18 mouse cellular contexts compared by ENCODE assay signal in the genomic region with DNA sequence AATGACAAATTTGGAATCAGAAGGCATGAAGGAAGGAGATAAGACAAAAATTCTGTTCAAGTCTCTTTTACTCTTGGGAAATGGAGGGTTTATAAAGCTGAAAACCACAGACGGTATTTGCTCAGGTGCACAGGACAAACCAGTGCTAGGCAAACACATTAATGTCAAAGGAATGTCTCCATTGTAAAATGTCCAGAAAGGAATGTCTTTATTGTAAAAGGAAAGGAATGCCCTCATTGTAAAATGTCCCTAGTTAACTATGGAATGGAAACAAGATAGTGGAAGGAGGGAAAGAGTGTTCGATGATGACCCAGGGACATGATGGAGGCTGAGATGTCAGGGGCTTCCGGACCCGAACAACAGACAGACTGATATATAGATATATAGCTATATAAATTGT.
"Had no signal": no experiment of that assay in that cellular context is flagged by ENCODE, and none has a peak within 500 bp of the region (broad histone marks: within the 10 kb centered on the region; RNA-seq: fewer than 3 reads in every experiment).

No protein-coding gene starts in this region.

- H3K36me3 ChIP-seq: liver, embryonic 12.5 days; midbrain, embryonic 10.5 days; midbrain, embryonic 12.5 days; neural tube, embryonic 13.5 days; neural tube, embryonic 15.5 days had no signal

- DNase-seq: lung, adult 2 months; lung, postnatal 14 days; lung, postnatal 36 days; midbrain, embryonic 14.5 days; right cerebral cortex, postnatal 14 days; right cerebral cortex, postnatal 4 days; spleen, adult 18-20 months; thymus, adult 18-20 months; thymus, postnatal 14 days; thymus, postnatal 36 days had no signal

- H3K27me3 ChIP-seq: liver, embryonic 12.5 days; midbrain, embryonic 12.5 days; neural tube, embryonic 13.5 days; neural tube, embryonic 15.5 days had no signal

- ATAC-seq: liver, embryonic 12.5 days; midbrain, embryonic 16.5 days had no signal

- H3K27ac ChIP-seq: liver, embryonic 12.5 days; liver, embryonic 14.5 days; midbrain, embryonic 10.5 days; midbrain, embryonic 12.5 days; neural tube, embryonic 13.5 days; neural tube, embryonic 15.5 days had no signal

- H3K4me3 ChIP-seq: liver, embryonic 12.5 days; midbrain, embryonic 10.5 days; midbrain, embryonic 12.5 days; myocyte; neural tube, embryonic 13.5 days; neural tube, embryonic 15.5 days had no signal

- H3K9me3 ChIP-seq: liver, embryonic 12.5 days; midbrain, embryonic 10.5 days; midbrain, embryonic 12.5 days; neural tube, embryonic 13.5 days; neural tube, embryonic 15.5 days had no signal

- H3K9ac ChIP-seq: liver, embryonic 12.5 days; liver, embryonic 14.5 days; midbrain, embryonic 12.5 days; neural tube, embryonic 13.5 days; neural tube, embryonic 15.5 days had no signal

- H3K4me1 ChIP-seq: liver, embryonic 12.5 days; midbrain, embryonic 10.5 days; midbrain, embryonic 12.5 days; neural tube, embryonic 13.5 days; neural tube, embryonic 15.5 days had no signal

- H3K4me2 ChIP-seq: liver, embryonic 12.5 days; midbrain, embryonic 12.5 days; neural tube, embryonic 13.5 days; neural tube, embryonic 15.5 days had no signal
